Mouse (Mus musculus): ENCODE results near the gene Robo1. TPM values are rescaled to one million over a fixed set of nuclear protein-coding genes. Genes with fewer than 3 reads are reported as not detected.

Robo1 gene
- polyA plus RNA-seq, 2 experiments from 2014 or later: not detected

- no peak for ATAC-seq
These were observed 632.7 kb downstream of the Robo1 start for GRCm38 (mm10) chr16:72940786-72941185.

- no peak for ATAC-seq
These were observed 636.3 kb downstream of the Robo1 start for GRCm38 (mm10) chr16:72944403-72944802.

- ATAC-seq: no peak
These were observed 643.9 kb downstream of the Robo1 start for GRCm38 (mm10) chr16:72951969-72952368.

- ATAC-seq: no peak
These were observed 651.1 kb downstream of the Robo1 start for GRCm38 (mm10) chr16:72959018-72959702.

- ATAC-seq: no peak
These were observed 651.7 kb downstream of the Robo1 start for GRCm38 (mm10) chr16:72959823-72960222.

DNA sequence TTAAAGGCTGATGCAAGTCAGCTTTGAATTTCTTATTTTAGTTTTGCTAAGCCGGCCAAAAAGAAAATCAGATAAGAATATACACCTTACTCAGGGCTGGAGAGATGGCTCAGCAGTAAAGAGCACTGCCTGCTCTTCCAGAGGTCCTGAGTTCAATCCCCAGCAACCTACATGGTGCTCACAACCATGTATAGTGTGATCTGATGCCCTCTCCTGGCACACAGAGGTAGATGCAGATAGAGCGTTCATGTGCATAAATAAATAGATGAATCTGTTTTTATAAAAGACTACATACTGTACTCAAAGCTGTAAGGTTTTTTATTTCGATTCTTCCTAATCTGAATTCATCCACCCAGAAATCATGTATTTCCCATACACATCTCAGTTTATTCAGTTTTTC lies 655.7 kb downstream of the Robo1 start:
- ATAC-seq: no peak

GRCm38 (mm10) chr16:72967509-72967908 lies 659.4 kb downstream of the Robo1 start:
- ATAC-seq: no peak

DNA sequence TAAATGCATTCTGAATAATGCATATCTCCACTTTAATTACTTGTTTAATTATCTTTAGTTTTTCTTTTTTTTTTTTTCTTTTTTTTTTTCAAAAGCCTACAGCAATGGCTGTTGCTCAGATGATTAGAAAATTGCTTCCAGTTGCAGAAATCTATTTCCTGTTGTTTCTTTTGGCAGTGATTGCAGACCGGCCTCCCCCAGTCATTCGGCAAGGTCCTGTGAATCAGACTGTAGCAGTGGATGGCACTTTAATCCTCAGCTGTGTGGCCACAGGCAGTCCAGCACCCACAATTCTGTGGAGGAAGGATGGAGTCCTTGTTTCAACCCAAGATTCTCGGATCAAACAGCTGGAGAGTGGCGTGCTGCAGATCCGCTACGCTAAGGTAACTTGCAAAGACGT lies 661.9 kb downstream of the Robo1 start:
- no peak for ATAC-seq

- ATAC-seq: no peak
These were observed 665.6 kb downstream of the Robo1 start for GRCm38 (mm10) chr16:72973685-72974084.

- ATAC-seq: no peak
These were observed 666.6 kb downstream of the Robo1 start for GRCm38 (mm10) chr16:72974681-72975080.

- ATAC-seq: no peak
These were observed 668.9 kb downstream of the Robo1 start for GRCm38 (mm10) chr16:72976849-72977576.

DNA sequence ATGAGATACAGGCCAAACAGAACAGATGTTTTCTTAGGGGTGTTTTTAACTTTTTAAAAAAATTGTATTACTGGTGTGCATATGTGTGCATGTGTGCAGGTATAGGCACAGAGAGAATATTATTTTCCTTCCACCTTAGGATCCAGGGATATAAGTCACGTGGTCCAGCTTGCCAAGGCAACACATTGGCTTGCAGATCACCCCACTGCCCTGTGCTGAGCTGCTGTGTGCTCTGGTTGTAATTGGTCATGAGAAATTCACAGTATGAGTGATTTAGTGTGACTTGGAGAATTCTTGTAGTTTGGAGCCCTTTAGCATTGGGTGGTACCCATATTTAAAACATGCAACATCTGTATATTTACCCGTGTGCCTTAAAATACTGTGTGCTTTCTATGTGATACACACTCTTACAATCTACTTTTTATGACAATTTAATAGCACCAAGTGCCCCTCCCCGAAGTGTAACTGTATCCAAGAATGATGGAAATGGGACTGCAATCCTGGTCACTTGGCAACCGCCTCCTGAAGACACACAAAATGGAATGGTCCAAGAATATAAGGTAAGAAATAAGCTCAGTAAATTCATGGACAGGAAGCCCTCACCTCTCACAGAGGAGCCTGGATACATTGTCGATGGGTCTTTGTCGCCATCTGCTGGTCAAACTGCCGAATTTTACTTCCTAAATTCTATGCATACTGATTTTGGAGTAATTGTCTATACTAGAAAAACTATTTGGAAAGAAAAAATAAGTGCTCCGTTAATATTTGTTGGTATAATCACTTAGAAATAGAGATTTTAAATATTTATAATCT lies 671.5 kb downstream of the Robo1 start:
- ATAC-seq: no peak

DNA sequence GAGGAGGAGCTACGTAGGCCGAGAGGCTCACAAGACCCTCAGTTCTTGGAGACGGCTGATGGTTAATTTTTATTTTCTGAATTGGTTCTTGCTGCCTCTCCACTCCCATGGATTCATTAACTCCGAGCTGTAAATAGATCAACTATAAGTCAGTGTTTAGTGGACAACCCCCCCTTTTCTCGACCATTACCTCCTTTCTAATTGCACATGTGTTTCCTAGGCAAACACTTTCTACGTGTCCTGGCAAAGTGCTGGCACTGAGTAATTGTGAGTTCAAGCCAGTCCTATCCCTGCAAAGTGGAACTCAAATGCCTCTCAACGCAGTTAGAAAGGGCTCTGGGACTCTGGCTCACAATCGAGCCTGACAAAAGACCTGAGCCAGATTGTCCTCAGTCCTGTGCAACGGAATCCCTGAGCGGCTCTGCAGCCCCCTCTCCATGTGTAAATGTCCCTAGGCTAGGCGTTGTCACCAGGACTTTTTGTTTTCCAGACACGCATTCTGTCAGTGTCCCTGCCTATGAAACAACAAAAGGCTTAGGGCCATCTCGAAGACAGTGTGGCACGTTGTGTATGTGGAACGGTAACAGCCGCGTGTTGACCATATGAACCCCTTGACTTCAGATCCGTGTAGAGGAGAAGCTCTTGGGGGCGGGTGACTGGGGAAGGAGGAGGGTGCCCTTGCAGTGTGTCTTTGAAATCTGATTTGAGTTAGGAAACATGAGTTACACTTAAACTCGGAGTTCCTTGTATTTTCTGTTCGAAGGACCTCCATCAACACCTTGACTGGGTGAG lies 682.5 kb downstream of the Robo1 start:
- no peak for ATAC-seq

DNA sequence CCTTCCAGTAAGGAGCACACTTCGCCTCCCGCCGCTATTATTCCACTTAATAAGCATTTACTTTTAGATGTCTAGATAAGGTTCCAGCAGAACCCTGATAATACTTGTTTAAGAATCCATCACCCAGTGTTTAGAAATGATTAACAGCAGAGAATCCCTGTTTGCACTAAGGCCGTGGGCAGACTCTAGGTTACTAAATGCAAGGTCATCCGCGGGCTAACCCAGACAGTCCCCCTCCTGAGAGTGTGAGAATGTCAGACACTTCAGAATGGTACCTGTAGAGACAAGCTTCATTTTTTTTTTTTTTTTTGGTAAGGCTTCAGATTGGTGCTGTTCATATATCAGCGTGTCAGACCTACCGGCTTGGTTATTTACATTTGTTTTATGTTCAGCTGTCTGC lies 685.1 kb downstream of the Robo1 start:
- ATAC-seq: no peak

- no peak for ATAC-seq
These were observed 685.5 kb downstream of the Robo1 start for GRCm38 (mm10) chr16:72993594-72993993.

DNA sequence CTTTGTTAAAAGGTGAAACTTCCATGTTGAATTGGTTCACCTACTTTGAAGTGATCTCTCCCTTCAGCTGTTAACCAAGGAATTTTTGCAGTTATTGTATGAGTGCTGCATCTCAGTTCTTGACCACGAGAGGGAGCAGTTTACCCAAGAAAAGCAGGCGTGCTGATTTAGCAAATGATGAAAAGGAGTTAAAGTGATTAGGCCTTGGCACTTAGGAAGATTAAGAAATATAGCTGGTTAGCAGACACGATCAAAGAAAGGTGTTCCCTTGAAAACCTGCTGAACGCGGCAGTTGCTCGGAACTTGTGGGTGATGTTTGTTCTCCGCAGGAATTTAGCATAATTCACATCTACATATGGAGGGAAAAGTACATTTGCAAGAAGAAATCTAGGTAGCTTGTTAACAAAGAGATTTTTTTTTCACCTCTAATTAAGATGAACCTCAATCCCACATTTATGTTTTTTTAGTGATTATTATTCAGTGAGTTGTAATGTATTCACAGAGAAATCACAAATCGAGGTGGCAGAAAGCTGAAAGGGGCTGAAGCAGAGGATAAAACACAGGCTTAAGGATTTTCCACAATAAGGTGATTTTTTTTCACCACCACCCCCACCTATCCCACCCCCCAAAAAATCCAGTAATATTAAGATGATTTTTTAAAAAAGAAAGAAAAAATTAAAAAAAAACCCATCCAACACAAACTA lies 687.3 kb downstream of the Robo1 start:
- ATAC-seq: no peak

GRCm38 (mm10) chr16:72995955-72996535 lies 687.9 kb downstream of the Robo1 start:
- ATAC-seq: no peak

GRCm38 (mm10) chr16:72998677-72999076 lies 690.6 kb downstream of the Robo1 start:
- no peak for ATAC-seq

DNA sequence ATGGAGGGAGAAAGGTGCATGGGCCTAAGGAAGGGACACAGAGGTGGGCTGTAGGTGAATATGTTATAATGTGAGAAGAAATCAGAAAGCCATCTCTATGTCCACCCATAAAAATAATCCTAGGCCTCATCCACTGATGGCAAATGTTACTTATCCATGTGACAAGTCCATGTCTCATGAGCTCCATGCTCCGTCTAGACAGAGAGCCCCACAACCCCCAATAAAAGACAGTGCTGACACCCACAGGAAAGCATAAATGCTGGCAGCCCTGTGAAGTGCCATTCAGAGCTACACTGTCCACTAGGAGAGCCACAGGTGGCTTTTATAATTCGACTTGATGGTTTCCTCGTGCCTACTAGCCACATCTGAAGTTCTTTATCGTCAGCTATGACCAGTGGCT lies 694.6 kb downstream of the Robo1 start:
- no peak for ATAC-seq

DNA sequence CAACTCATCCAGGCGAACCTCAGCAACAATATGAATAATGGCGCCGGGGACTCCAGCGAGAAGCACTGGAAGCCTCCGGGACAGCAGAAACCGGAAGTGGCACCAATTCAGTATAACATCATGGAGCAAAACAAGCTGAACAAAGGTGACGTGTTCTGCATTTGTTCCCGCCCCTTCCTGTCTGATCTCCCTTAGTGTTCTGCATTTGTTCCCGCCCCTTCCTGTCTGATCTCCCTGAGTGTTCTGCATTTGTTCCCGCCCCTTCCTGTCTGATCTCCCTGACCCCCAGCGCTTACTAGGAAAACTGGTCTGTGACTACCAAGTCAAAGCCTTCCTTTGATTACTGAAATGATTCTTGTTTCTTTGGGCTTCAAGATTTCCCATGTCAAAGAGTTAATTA lies 696.5 kb downstream of the Robo1 start:
- no peak for ATAC-seq

GRCm38 (mm10) chr16:73005831-73006230 lies 697.7 kb downstream of the Robo1 start:
- ATAC-seq: no peak

- ATAC-seq: no peak
These were observed 699.3 kb downstream of the Robo1 start for GRCm38 (mm10) chr16:73007434-73007833.
